Mouse (Mus musculus) cerebellum, adult 2 months (tissue): ENCODE data around the gene Fam57a.

ENCODE experiments used
- CTCF ChIP-seq: fragments of 200-500 bp; IDR thresholded peaks from 2 replicates; pipeline ENCODE4 v1.5.1; 2011; ENCODE audit warnings: low read depth, mild to moderate bottlenecking, control low read depth, low read length, moderate library complexity, borderline replicate concordance; ENCODE audit not compliant: insufficient read depth
- POLR2A ChIP-seq: fragments of 200-500 bp; IDR thresholded peaks from 2 replicates; pipeline ENCODE4 v1.6.1; 2011; ENCODE audit warnings: low read length, control low read depth, borderline replicate concordance; ENCODE audit not compliant: insufficient read depth

GRCm38 (mm10) chr11:76183745-76184144, 4.3 kb downstream of the Fam57a start:
- no peak for TF ChIP-seq POLR2A
- TF ChIP-seq CTCF = no peak
